Mouse (Mus musculus): ENCODE data around the gene Gimap4.

- no peak for TF ChIP-seq CTCF (conservative IDR thresholded peaks at IDR 0.05; ENCODE audit: low read length)
- TF ChIP-seq POU5F1 (IDR thresholded peaks at IDR 0.05; ENCODE audit: borderline replicate concordance, low read length), result no peak
- TF ChIP-seq NANOG (IDR thresholded peaks at IDR 0.05; ENCODE audit: borderline replicate concordance, low read length), result no peak
These were observed 16.3 kb upstream of the Gimap4 start for GRCm38 (mm10) chr6:48668022-48668421.

Measured in E14TG2a.4 (cell line).